Mouse (Mus musculus): ENCODE measurements around the gene Gm45623. TPM values are rescaled to one million over a fixed set of nuclear protein-coding genes. Genes with fewer than 3 reads are reported as not detected.

Gene Gm45623
- polyA plus RNA-seq, 1 experiment from 2014 or later: 0.89 TPM

- no peak for ATAC-seq (ENCODE audit: insufficient number of reproducible peaks, insufficient read depth, low FRiP score, low TSS enrichment, low read depth)
- Histone ChIP-seq H3K4me2 (no peak overlapping the region), H3K36me3 (peaks cover 14% of the 10 kb centered on the region), H3K27ac (no peak overlapping the region), H3K4me3 (no peak overlapping the region), H3K9me3 (no peaks in the 10 kb centered on the region), H3K4me1 (peaks cover 25% of the 10 kb centered on the region), H3K9ac (no peak overlapping the region), H3K27me3 (no peaks in the 10 kb centered on the region)
- 96% methylated on average over 2 of the region's 2 CpGs for WGBS
Observed at GRCm38 (mm10) chr13:56712221-56712620, 41.4 kb downstream of the Gm45623 start.

GRCm38 (mm10) chr13:56710620-56711019 is 43.0 kb downstream of the Gm45623 start:
- WGBS: 62% methylated on average over 2 of the region's 2 CpGs
- Histone ChIP-seq H3K27ac (no peak overlapping the region), H3K9ac (no peak overlapping the region), H3K4me1 (peaks cover 36% of the 10 kb centered on the region), H3K9me3 (no peaks in the 10 kb centered on the region), H3K27me3 (no peaks in the 10 kb centered on the region), H3K36me3 (peaks cover 20% of the 10 kb centered on the region), H3K4me3 (no peak overlapping the region), H3K4me2 (no peak overlapping the region)
- ATAC-seq (ENCODE audit: insufficient number of reproducible peaks, insufficient read depth, low FRiP score, low TSS enrichment, low read depth): no peak

- no peak overlapping the region for H3K4me2 ChIP-seq
- H3K9me3 ChIP-seq: no peaks in the 10 kb centered on the region
- ATAC-seq (ENCODE audit: insufficient number of reproducible peaks, insufficient read depth, low FRiP score, low TSS enrichment, low read depth): no peak
- H3K36me3 ChIP-seq: peaks cover 18% of the 10 kb centered on the region
- H3K27ac ChIP-seq: no peak overlapping the region
- 67% methylated on average over 4 of the region's 4 CpGs for WGBS
- H3K4me3 ChIP-seq: no peak overlapping the region
- no peak overlapping the region for H3K9ac ChIP-seq
- H3K4me1 ChIP-seq: peaks cover 53% of the 10 kb centered on the region
- H3K27me3 ChIP-seq: no peaks in the 10 kb centered on the region
Observed at GRCm38 (mm10) chr13:56707606-56708005, 46.0 kb downstream of the Gm45623 start.

GRCm38 (mm10) chr13:56707111-56707510 is 46.5 kb downstream of the Gm45623 start:
- no peaks in the 10 kb centered on the region for H3K27me3 ChIP-seq
- peaks cover 13% of the 10 kb centered on the region for H3K36me3 ChIP-seq
- WGBS: 90% methylated on average over 4 of the region's 4 CpGs
- peaks cover 57% of the 10 kb centered on the region for H3K4me1 ChIP-seq
- H3K27ac ChIP-seq: no peak overlapping the region
- no peaks in the 10 kb centered on the region for H3K9me3 ChIP-seq
- H3K4me3 ChIP-seq: no peak overlapping the region
- no peak overlapping the region for H3K9ac ChIP-seq
- ATAC-seq (ENCODE audit: insufficient number of reproducible peaks, insufficient read depth, low FRiP score, low TSS enrichment, low read depth): no peak
- no peak overlapping the region for H3K4me2 ChIP-seq

- peak overlapping the region; percentile 74 for H3K4me3 ChIP-seq
- H3K9ac ChIP-seq: peak overlapping the region; percentile 99
- H3K27me3 ChIP-seq: no peaks in the 10 kb centered on the region
- H3K9me3 ChIP-seq: no peaks in the 10 kb centered on the region
- ATAC-seq (ENCODE audit: insufficient number of reproducible peaks, insufficient read depth, low FRiP score, low TSS enrichment, low read depth): no peak
- peak overlapping the region; percentile 98; the same call in 1 of the 2 replicates for H3K27ac ChIP-seq
- peaks cover 11% of the 10 kb centered on the region for H3K36me3 ChIP-seq
- H3K4me2 ChIP-seq: peak overlapping the region; percentile 80
- peaks cover 52% of the 10 kb centered on the region for H3K4me1 ChIP-seq
- WGBS: 58% methylated on average over 2 of the region's 2 CpGs
Observed at GRCm38 (mm10) chr13:56704596-56704995, 49.0 kb downstream of the Gm45623 start.

- Histone ChIP-seq H3K4me3 (peak overlapping the region; percentile 74), H3K4me2 (peak overlapping the region; percentile 80), H3K9ac (peak overlapping the region; percentile 99), H3K4me1 (peaks cover 48% of the 10 kb centered on the region), H3K27me3 (no peaks in the 10 kb centered on the region), H3K36me3 (peaks cover 6% of the 10 kb centered on the region), H3K27ac (peak overlapping the region; percentile 98), H3K9me3 (no peaks in the 10 kb centered on the region)
- under 1% methylated on average over 11 of the region's 11 CpGs for WGBS
- ATAC-seq (ENCODE audit: insufficient number of reproducible peaks, insufficient read depth, low FRiP score, low TSS enrichment, low read depth): peak; percentile 18; the same call in 1 of the 2 replicates
Observed at GRCm38 (mm10) chr13:56703871-56704321, 49.7 kb downstream of the Gm45623 start.

- Histone ChIP-seq H3K36me3 (peaks cover 6% of the 10 kb centered on the region), H3K4me2 (peak overlapping the region; percentile 80), H3K4me3 (peak overlapping the region; percentile 74), H3K27me3 (no peaks in the 10 kb centered on the region), H3K9ac (peak overlapping the region; percentile 99), H3K9me3 (no peaks in the 10 kb centered on the region), H3K27ac (peak overlapping the region; percentile 98), H3K4me1 (peaks cover 52% of the 10 kb centered on the region)
- 0% methylated on average over 73 of the region's 80 CpGs for WGBS
- peak; percentile 64; the same call in 1 of the 2 replicates for ATAC-seq (ENCODE audit: insufficient number of reproducible peaks, insufficient read depth, low FRiP score, low TSS enrichment, low read depth)
Observed at GRCm38 (mm10) chr13:56703222-56703870, 50.3 kb downstream of the Gm45623 start.

GRCm38 (mm10) chr13:56702469-56703221 is 51.0 kb downstream of the Gm45623 start, which contains the start of gene Smad5:
TSS of gene Smad5 (plus strand) at chr13:56703010.
- no peaks in the 10 kb centered on the region for H3K9me3 ChIP-seq
- peak within 1 kb of the TSS; percentile 74 for H3K4me3 ChIP-seq
- H3K27ac ChIP-seq: peak within 1 kb of the TSS; percentile 98
- no peaks in the 10 kb centered on the region for H3K27me3 ChIP-seq
- H3K9ac ChIP-seq: peak within 1 kb of the TSS; percentile 99
- 2% methylated on average over 51 of the region's 62 CpGs for WGBS
- H3K36me3 ChIP-seq: peaks cover 6% of the 10 kb centered on the region
- peak within 1 kb of the TSS; percentile 80 for H3K4me2 ChIP-seq
- peaks cover 54% of the 10 kb centered on the region for H3K4me1 ChIP-seq
- ATAC-seq (ENCODE audit: insufficient number of reproducible peaks, insufficient read depth, low FRiP score, low TSS enrichment, low read depth): peak; percentile 86

Other genes starting within 250 kb of the Gm45623 start
- 2.8 and 3.0 TPM in 2 replicates for gene Fbxl21, start 231.4 kb downstream of the Gm45623 start, polyA plus RNA-seq (2015; fragmentation: Nextera tagmentation; extraction: Ambion mirVana)
- 0.44 TPM in 1 of 2 replicates, not detected in the other for gene Lect2, start 205.3 kb downstream of the Gm45623 start, polyA plus RNA-seq (2015; fragmentation: Nextera tagmentation; extraction: Ambion mirVana)
- gene Tgfbi, start 144.3 kb downstream of the Gm45623 start, polyA plus RNA-seq (2015; fragmentation: Nextera tagmentation; extraction: Ambion mirVana): 68.8 TPM in 2 replicates
- 39.5 and 44.7 TPM in 2 replicates for gene Smad5, start 50.8 kb downstream of the Gm45623 start, polyA plus RNA-seq (2015; fragmentation: Nextera tagmentation; extraction: Ambion mirVana)
- 0.11 TPM in 1 of 2 replicates, not detected in the other for gene Trpc7, start 142.2 kb upstream of the Gm45623 start, polyA plus RNA-seq (2015; fragmentation: Nextera tagmentation; extraction: Ambion mirVana)

Data from embryonic facial prominence, embryonic 13.5 days (tissue).